Mouse (Mus musculus) heart, adult 9 months (tissue): ENCODE results near the gene Cpa1.

ENCODE experiments used
- DNase-seq, 2 experiments: peaks; one replicate each; pipeline ENCODE4 v3.0.0; 2022; ENCODE audit warnings: low spot score in 2 of 2

Gene Cpa1

GRCm38 (mm10) chr6:30620994-30621393 is 18.0 kb upstream of the Cpa1 start:
- DNase-seq: peak in 1 of 2 experiments; percentile 5

GRCm38 (mm10) chr6:30621986-30622389 is 17.0 kb upstream of the Cpa1 start:
- DNase-seq: no peak

GRCm38 (mm10) chr6:30624763-30625162 is 14.3 kb upstream of the Cpa1 start:
- DNase-seq: no peak

- no peak for DNase-seq
These were observed 10.9 kb upstream of the Cpa1 start for GRCm38 (mm10) chr6:30628152-30628551.

- DNase-seq: no peak
These were observed 9.0 kb upstream of the Cpa1 start for GRCm38 (mm10) chr6:30629989-30630388.

- no peak for DNase-seq
These were observed 3.6 kb upstream of the Cpa1 start for GRCm38 (mm10) chr6:30635361-30635862.

GRCm38 (mm10) chr6:30636186-30636842 is 2.7 kb upstream of the Cpa1 start:
- DNase-seq: no peak

- DNase-seq: no peak
These were observed 4.9 kb downstream of the Cpa1 start for GRCm38 (mm10) chr6:30643694-30644460.

GRCm38 (mm10) chr6:30644462-30644861 is 5.4 kb downstream of the Cpa1 start:
- DNase-seq: no peak

GRCm38 (mm10) chr6:30645379-30645778 is 6.4 kb downstream of the Cpa1 start:
- DNase-seq: no peak

- DNase-seq: no peak
These were observed 10.8 kb downstream of the Cpa1 start for GRCm38 (mm10) chr6:30649651-30650296.

- DNase-seq: no peak
These were observed 13.6 kb downstream of the Cpa1 start for GRCm38 (mm10) chr6:30652425-30653188.

GRCm38 (mm10) chr6:30653518-30653917 is 14.5 kb downstream of the Cpa1 start:
- DNase-seq: no peak

GRCm38 (mm10) chr6:30654402-30654859 is 15.4 kb downstream of the Cpa1 start:
- no peak for DNase-seq

GRCm38 (mm10) chr6:30654932-30655331 is 15.9 kb downstream of the Cpa1 start:
- DNase-seq: no peak

GRCm38 (mm10) chr6:30657279-30657678 is 18.3 kb downstream of the Cpa1 start:
- DNase-seq: no peak

GRCm38 (mm10) chr6:30658619-30659018 is 19.6 kb downstream of the Cpa1 start:
- no peak for DNase-seq

- DNase-seq: no peak
These were observed 25.8 kb downstream of the Cpa1 start for GRCm38 (mm10) chr6:30664776-30665175.

- DNase-seq: no peak
These were observed 26.3 kb downstream of the Cpa1 start for GRCm38 (mm10) chr6:30665296-30665695.

GRCm38 (mm10) chr6:30666043-30666442 is 27.0 kb downstream of the Cpa1 start:
- DNase-seq: no peak

- no peak for DNase-seq
These were observed 28.6 kb downstream of the Cpa1 start for GRCm38 (mm10) chr6:30667585-30667984.

GRCm38 (mm10) chr6:30671696-30672095 is 32.7 kb downstream of the Cpa1 start:
- DNase-seq: no peak
